Comparison of ENCODE assay signal across 15 mouse cellular contexts in the genomic region with DNA sequence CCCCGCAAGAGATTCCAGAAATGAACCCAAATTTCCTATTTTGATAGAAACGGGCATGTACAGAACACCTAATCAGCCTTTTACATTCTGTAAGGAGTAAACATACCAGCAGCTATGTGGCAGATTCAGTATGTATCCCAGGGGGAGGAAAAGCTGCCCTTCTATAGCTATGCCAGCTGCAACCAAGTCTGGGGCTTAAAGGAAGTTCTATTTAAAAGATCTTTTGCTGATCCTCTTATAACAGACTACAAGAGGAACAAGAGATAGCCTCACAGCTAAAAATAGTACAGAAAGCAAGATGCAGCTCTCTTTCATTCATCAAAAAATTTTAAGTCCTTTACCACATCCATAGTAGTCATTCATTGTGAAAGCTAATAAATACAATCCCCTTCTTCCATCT. TPM values are rescaled to one million over a fixed set of nuclear protein-coding genes. Genes with fewer than 3 reads are reported as not detected.
DNase-seq lines count a peak whose midpoint lies in the region; ATAC-seq and TF ChIP-seq lines count a peak whose summit lies in the region.
"Had no signal": no experiment of that assay in that cellular context is flagged by ENCODE, and none has a peak within 500 bp of the region (broad histone marks: within the 10 kb centered on the region; RNA-seq: fewer than 3 reads in every experiment).

No protein-coding gene starts in this region.

- TF ChIP-seq CTCF in MEL (IDR thresholded peaks at IDR 0.05 in 2 of 3, conservative IDR thresholded peaks at IDR 0.05 in 1 of 3; ENCODE audit: control insufficient read depth in 1 of 3, insufficient read depth in 1 of 3, low read depth in 2 of 3, low read length in 3 of 3, poor library complexity in 1 of 3, severe bottlenecking in 1 of 3) = no peak
- TF ChIP-seq CTCF in brain, embryonic 14.5 days (IDR thresholded peaks at IDR 0.05; ENCODE audit: borderline replicate concordance, extremely low read depth, insufficient read depth, insufficient read length) = no peak
- TF ChIP-seq CTCF in midbrain, postnatal 0 days (IDR thresholded peaks at IDR 0.05) = no peak

- H3K4me3 ChIP-seq in hindbrain, embryonic 14.5 days (replicated peaks; ENCODE audit: low read length) = no peak overlapping the region
- no peak overlapping the region for H3K4me3 ChIP-seq in hindbrain, embryonic 12.5 days
- no peak overlapping the region for H3K4me3 ChIP-seq in MEL (ENCODE audit: control insufficient read depth in 1 of 2, insufficient read depth in 1 of 2, low read depth in 2 of 2, low read length in 2 of 2)
- no peak overlapping the region for H3K4me3 ChIP-seq in midbrain, postnatal 0 days (ENCODE audit: low read depth, low read length)
- H3K4me3 ChIP-seq: limb, embryonic 10.5 days; liver, embryonic 12.5 days had no signal

- no peaks in the 10 kb centered on the region for H3K36me3 ChIP-seq in hindbrain, embryonic 14.5 days (replicated peaks; ENCODE audit: control insufficient read depth, insufficient read depth)
- H3K36me3 ChIP-seq in hindbrain, embryonic 12.5 days = no peaks in the 10 kb centered on the region
- peaks cover 0 to 37% of the 10 kb centered on the region in 2 experiments; a peak in 2 of 4 replicates for H3K36me3 ChIP-seq in MEL (ENCODE audit: control insufficient read depth in 1 of 2, insufficient read depth in 2 of 2, low read length in 2 of 2)
- no peaks in the 10 kb centered on the region for H3K36me3 ChIP-seq in midbrain, postnatal 0 days (ENCODE audit: insufficient read depth, low read length)
- H3K36me3 ChIP-seq: embryonic facial prominence, embryonic 15.5 days; limb, embryonic 10.5 days; liver, embryonic 12.5 days had no signal

- peak overlapping the region; percentile 3; the same call in 1 of the 2 replicates for H3K9ac ChIP-seq in hindbrain, embryonic 14.5 days
- H3K9ac ChIP-seq in hindbrain, embryonic 12.5 days = no peak overlapping the region
- no peak overlapping the region for H3K9ac ChIP-seq in MEL (ENCODE audit: control insufficient read depth, low read depth, low read length, poor library complexity, severe bottlenecking)
- H3K9ac ChIP-seq in midbrain, postnatal 0 days (replicated peaks; ENCODE audit: low read length, poor library complexity, severe bottlenecking) = no peak overlapping the region
- H3K9ac ChIP-seq: liver, embryonic 12.5 days had no signal

- no peak for TF ChIP-seq RAD21 in MEL (IDR thresholded peaks at IDR 0.05; ENCODE audit: low read depth, low read length)

- ATAC-seq in hindbrain, embryonic 14.5 days (ENCODE audit: low FRiP score) = no peak
- no peak for ATAC-seq in hindbrain, embryonic 12.5 days (ENCODE audit: low FRiP score)
- no peak for ATAC-seq in midbrain, postnatal 0 days (ENCODE audit: low FRiP score)
- ATAC-seq: CD4-positive, CD25-positive, alpha-beta regulatory T cell, adult 4 months; liver, embryonic 12.5 days had no signal

- DNase-seq in hindbrain, embryonic 14.5 days (ENCODE audit: low spot score) = no peak
- DNase-seq in MEL (ENCODE audit: low read depth, low spot score) = peak; percentile 20
- DNase-seq in brain, embryonic 14.5 days (ENCODE audit: low read depth) = peak; percentile 60
- peak; percentile 9 for DNase-seq in midbrain, postnatal 0 days (ENCODE audit: low spot score)
- DNase-seq in ovary, adult 18-20 months (ENCODE audit: low spot score) = no peak
- no peak for DNase-seq in left cerebral cortex, adult 11 months (ENCODE audit: low spot score)
- DNase-seq: cerebellum, adult 11-12 months; kidney, adult 2 months; kidney, postnatal 36 days; thymus, adult 18-20 months had no signal

- peak in 1 of 2 experiments; percentile 15; a peak in 1 of 4 replicates for TF ChIP-seq EP300 in MEL (IDR thresholded peaks at IDR 0.05; ENCODE audit: low read depth in 1 of 2, low read length in 2 of 2)

- H3K27ac ChIP-seq in hindbrain, embryonic 14.5 days = peak overlapping the region; percentile 43
- no peak overlapping the region for H3K27ac ChIP-seq in hindbrain, embryonic 12.5 days
- H3K27ac ChIP-seq in MEL (ENCODE audit: control insufficient read depth, low read depth, low read length) = no peak overlapping the region
- 0 out of 2 replicates have a peak overlapping the region, but pooled peaks have one; percentile 43 for H3K27ac ChIP-seq in midbrain, postnatal 0 days (ENCODE audit: low read depth, low read length)
- H3K27ac ChIP-seq: limb, embryonic 10.5 days; liver, embryonic 12.5 days had no signal

- WGBS in hindbrain, embryonic 14.5 days = 72% methylated on average over 2 of the region's 2 CpGs
- 84% methylated on average over 2 of the region's 2 CpGs for WGBS in hindbrain, embryonic 12.5 days
- 52% methylated on average over 2 of the region's 2 CpGs for WGBS in midbrain, postnatal 0 days

- no peaks in the 10 kb centered on the region for H3K9me3 ChIP-seq in hindbrain, embryonic 14.5 days (ENCODE audit: control insufficient read depth, low read length)
- H3K9me3 ChIP-seq in hindbrain, embryonic 12.5 days (replicated peaks) = no peaks in the 10 kb centered on the region
- H3K9me3 ChIP-seq in MEL (replicated peaks; ENCODE audit: insufficient read depth, low read length) = no peaks in the 10 kb centered on the region
- H3K9me3 ChIP-seq in midbrain, postnatal 0 days (ENCODE audit: low read length) = no peaks in the 10 kb centered on the region
- H3K9me3 ChIP-seq: embryonic facial prominence, embryonic 15.5 days; limb, embryonic 10.5 days; liver, embryonic 12.5 days had no signal

- H3K4me1 ChIP-seq in hindbrain, embryonic 14.5 days (replicated peaks; ENCODE audit: control insufficient read depth, insufficient read depth, low read length) = peaks cover 22% of the 10 kb centered on the region
- H3K4me1 ChIP-seq in hindbrain, embryonic 12.5 days = peaks cover 7% of the 10 kb centered on the region
- H3K4me1 ChIP-seq in MEL (ENCODE audit: control insufficient read depth in 1 of 2, insufficient read depth in 2 of 2, low read length in 2 of 2) = peaks cover 6 to 21% of the 10 kb centered on the region in 2 experiments
- H3K4me1 ChIP-seq in midbrain, postnatal 0 days (ENCODE audit: insufficient read depth, low read length) = 0 out of 2 replicates have a peak, but pooled peaks cover 2% of the 10 kb centered on the region
- H3K4me1 ChIP-seq: embryonic facial prominence, embryonic 15.5 days had no signal

- peaks cover 3% of the 10 kb centered on the region; the same call in 1 of the 2 replicates for H3K79me2 ChIP-seq in MEL (ENCODE audit: control insufficient read depth, insufficient read depth, low read length, poor library complexity)

- 0 out of 2 replicates have a peak overlapping the region, but pooled peaks have one; percentile 8 for H3K4me2 ChIP-seq in hindbrain, embryonic 14.5 days (replicated peaks)
- no peak overlapping the region for H3K4me2 ChIP-seq in hindbrain, embryonic 12.5 days (replicated peaks)
- peak overlapping the region; percentile 22; the same call in 1 of the 2 replicates for H3K4me2 ChIP-seq in midbrain, postnatal 0 days (ENCODE audit: low read depth, low read length, poor library complexity, severe bottlenecking)
- H3K4me2 ChIP-seq: liver, embryonic 12.5 days had no signal

- no peaks in the 10 kb centered on the region for H3K27me3 ChIP-seq in hindbrain, embryonic 14.5 days (ENCODE audit: control insufficient read depth, insufficient read depth, low read length)
- H3K27me3 ChIP-seq in hindbrain, embryonic 12.5 days = no peaks in the 10 kb centered on the region
- no peaks in the 10 kb centered on the region for H3K27me3 ChIP-seq in MEL (ENCODE audit: control insufficient read depth in 1 of 2, insufficient read depth in 2 of 2, low read length in 2 of 2)
- no peaks in the 10 kb centered on the region for H3K27me3 ChIP-seq in midbrain, postnatal 0 days (ENCODE audit: insufficient read depth, low read length)
- H3K27me3 ChIP-seq: embryonic facial prominence, embryonic 15.5 days; liver, embryonic 12.5 days had no signal

- TF ChIP-seq POLR2A in MEL (IDR thresholded peaks at IDR 0.05; ENCODE audit: control insufficient read depth in 1 of 2, insufficient read depth in 1 of 2, low read depth in 1 of 2, low read length in 2 of 2, poor library complexity in 1 of 2) = no peak
- TF ChIP-seq POLR2A in brain, embryonic 14.5 days (IDR thresholded peaks at IDR 0.05; ENCODE audit: borderline replicate concordance, extremely low read depth, insufficient read depth, insufficient read length, poor library complexity, severe bottlenecking) = no peak

TF ChIP-seq in MEL, 35 proteins besides CTCF, POLR2A, EP300 and RAD21:
- TF ChIP-seq CHD1 (IDR thresholded peaks at IDR 0.05; ENCODE audit: low read depth, low read length) (no peak), TCF12 (IDR thresholded peaks at IDR 0.05; ENCODE audit: low read depth, low read length) (0 out of 2 replicates have a peak, but pooled peaks have one; percentile 9), ETS1 (IDR thresholded peaks at IDR 0.05; ENCODE audit: low read depth, low read length) (peak; percentile 38; the same call in 1 of the 2 replicates), MEF2A (IDR thresholded peaks at IDR 0.05; ENCODE audit: extremely low read depth, insufficient replicate concordance, low read depth, low read length, poor library complexity, severe bottlenecking) (peak; percentile 78; the same call in 1 of the 2 replicates)

RNA-seq across cellular contexts. Expression of gene Mast2, which starts 57.3 kb away (rescaled TPM):
- 60.0 and 68.7 TPM in 2 replicates for polyA plus RNA-seq in hindbrain, embryonic 14.5 days (2014; fragmentation: Nextera tagmentation; extraction: Ambion mirVana)
- 42.1 and 43.2 TPM in 2 replicates for polyA plus RNA-seq in hindbrain, embryonic 12.5 days (2016; fragmentation: Nextera tagmentation; extraction: Ambion mirVana)
- 13.3 and 14.8 TPM in 2 replicates for total RNA-seq in MEL (2012; rRNA removed)
- 100 to 1,000 TPM in 1 of 2 experiments, 10 to 100 TPM in 1; 46.4 to 126 TPM for polyA plus RNA-seq in MEL (2012; ENCODE audit: insufficient read depth in 1 of 2, insufficient read length in 2 of 2, low read depth in 1 of 2, low replicate concordance in 2 of 2, missing spikeins in 1 of 2)
- 163 and 171 TPM in 2 replicates for polyA plus RNA-seq in brain, embryonic 14.5 days (2012; rRNA removed)
- 95.8 and 97.4 TPM in 2 replicates for total RNA-seq in midbrain, postnatal 0 days (2014; rRNA removed)
- 27.1 and 30.3 TPM in 2 replicates for polyA plus RNA-seq in midbrain, postnatal 0 days (2015; fragmentation: Nextera tagmentation; extraction: Ambion mirVana)

Comparison
In these comparisons a context has a peak if more than half of its experiments do, and no peak if none do; other contexts are left out.
1. H3K27ac ChIP-seq: peak in hindbrain, embryonic 14.5 days (single experiment) and midbrain, postnatal 0 days (single experiment); none in hindbrain, embryonic 12.5 days (single experiment) and MEL (single experiment).
2. DNase-seq: peak in MEL (single experiment), brain, embryonic 14.5 days (single experiment) and midbrain, postnatal 0 days (single experiment); none in hindbrain, embryonic 14.5 days (single experiment), ovary, adult 18-20 months (single experiment) and left cerebral cortex, adult 11 months (single experiment).